ENCODE assay signal across 9 mouse cellular contexts in genomic region chr17:48647431-48647830, GRCm38 (mm10).
DNase-seq lines count a peak whose midpoint lies in the region; ATAC-seq lines count a peak whose summit lies in the region.
"Had no signal": no experiment of that assay in that cellular context is flagged by ENCODE, and none has a peak within 500 bp of the region (broad histone marks: within the 10 kb centered on the region; RNA-seq: fewer than 3 reads in every experiment).

No protein-coding gene starts in this region.

- H3K36me3 ChIP-seq in hindbrain, embryonic 13.5 days = no peaks in the 10 kb centered on the region
- H3K36me3 ChIP-seq in midbrain, embryonic 14.5 days (ENCODE audit: control insufficient read depth, insufficient read depth, low read length) = no peaks in the 10 kb centered on the region

- no peaks in the 10 kb centered on the region for H3K9me3 ChIP-seq in hindbrain, embryonic 13.5 days
- H3K9me3 ChIP-seq in midbrain, embryonic 14.5 days (ENCODE audit: control insufficient read depth, low read length) = no peaks in the 10 kb centered on the region

- peak; percentile 80 for ATAC-seq in CD4-positive, CD25-positive, alpha-beta regulatory T cell, adult 4 months
- ATAC-seq in hindbrain, embryonic 13.5 days (ENCODE audit: low FRiP score) = no peak
- ATAC-seq in midbrain, embryonic 14.5 days (ENCODE audit: low FRiP score, low TSS enrichment) = no peak

- H3K9ac ChIP-seq in hindbrain, embryonic 13.5 days = no peak overlapping the region
- H3K9ac ChIP-seq in midbrain, embryonic 14.5 days (replicated peaks; ENCODE audit: low read length) = no peak overlapping the region

- no peaks in the 10 kb centered on the region for H3K4me1 ChIP-seq in hindbrain, embryonic 13.5 days (replicated peaks)
- H3K4me1 ChIP-seq in midbrain, embryonic 14.5 days (ENCODE audit: control insufficient read depth, insufficient read depth, low read length) = no peaks in the 10 kb centered on the region

- intact Hi-C loops in gastrocnemius, postnatal 14 days (cut with DNase I; ENCODE audit: low total_unique reads) = no loop called here

- H3K4me3 ChIP-seq in hindbrain, embryonic 13.5 days = no peak overlapping the region
- no peak overlapping the region for H3K4me3 ChIP-seq in midbrain, embryonic 14.5 days (replicated peaks; ENCODE audit: low read depth, low read length)

- H3K27me3 ChIP-seq in hindbrain, embryonic 13.5 days = no peaks in the 10 kb centered on the region
- no peaks in the 10 kb centered on the region for H3K27me3 ChIP-seq in midbrain, embryonic 14.5 days (ENCODE audit: control insufficient read depth, insufficient read depth, low read length)

- H3K4me2 ChIP-seq in hindbrain, embryonic 13.5 days = peak overlapping the region; percentile 27
- peak overlapping the region; percentile 24; the same call in 1 of the 2 replicates for H3K4me2 ChIP-seq in midbrain, embryonic 14.5 days (ENCODE audit: low read length)

- H3K27ac ChIP-seq in hindbrain, embryonic 13.5 days = no peak overlapping the region
- no peak overlapping the region for H3K27ac ChIP-seq in midbrain, embryonic 14.5 days (replicated peaks; ENCODE audit: low read depth, low read length)
- H3K27ac ChIP-seq: macrophage had no signal

- 54% methylated on average over 14 of the region's 14 CpGs for WGBS in hindbrain, embryonic 13.5 days
- WGBS in midbrain, embryonic 14.5 days = 59% methylated on average over 14 of the region's 14 CpGs

- DNase-seq in R1 (ENCODE audit: low read depth, low spot score) = peak; percentile 77
- no peak for DNase-seq in midbrain, embryonic 14.5 days
- no peak for DNase-seq in gastrocnemius, postnatal 14 days
- no peak for DNase-seq in gastrocnemius, postnatal 25 days
- DNase-seq in kidney, adult 18-20 months = no peak
- DNase-seq in right cerebral cortex, postnatal 25 days = no peak
